Mouse (Mus musculus) neural tube, embryonic 13.5 days (tissue): ENCODE measurements at regions not wholly inside any gene's neighbourhood (a gene's known extent, or its start where the extent isn't known, plus 50 kb on each side); places are given as distances from the start of the nearest gene placed in this dataset.

ENCODE experiments used
- ATAC-seq: fragments of 200-750 bp; cut with Nextera tagmentation; 2 replicates; pipeline ENCODE4 v1.8.0; 2017; ENCODE audit warnings: low read depth, mild to moderate bottlenecking, moderate TSS enrichment, moderate library complexity
- H3K27ac ChIP-seq: fragments of 300-500 bp; sonication (generic); replicated peaks from 2 replicates; pipeline ENCODE4 v1.5.1; 2015; ENCODE audit warnings: moderate library complexity, mild to moderate bottlenecking, inconsistent platforms
- H3K27me3 ChIP-seq: fragments of 300-500 bp; sonication (generic); 2 replicates; pipeline ENCODE4 v1.6.1; 2015; ENCODE audit warnings: mild to moderate bottlenecking, inconsistent platforms
- H3K36me3 ChIP-seq: fragments of 300-500 bp; sonication (generic); 2 replicates; pipeline ENCODE4 v1.6.1; 2015; ENCODE audit warnings: mild to moderate bottlenecking, inconsistent platforms
- H3K4me1 ChIP-seq: fragments of 300-500 bp; sonication (generic); replicated peaks from 2 replicates; pipeline ENCODE4 v1.6.1; 2015; ENCODE audit warnings: inconsistent platforms
- H3K4me2 ChIP-seq: fragments of 300-500 bp; sonication (generic); 2 replicates; pipeline ENCODE4 v1.6.1; 2015; ENCODE audit warnings: inconsistent platforms, mild to moderate bottlenecking, moderate library complexity
- H3K4me3 ChIP-seq: fragments of 300-500 bp; sonication (generic); 2 replicates; pipeline ENCODE4 v1.5.1; 2015; ENCODE audit warnings: mild to moderate bottlenecking, inconsistent platforms
- H3K9ac ChIP-seq: fragments of 300-500 bp; sonication (generic); 2 replicates; pipeline ENCODE4 v1.6.1; 2015; ENCODE audit warnings: moderate library complexity, mild to moderate bottlenecking, inconsistent platforms
- H3K9me3 ChIP-seq: fragments of 300-500 bp; sonication (generic); 2 replicates; pipeline ENCODE4 v1.6.1; 2016; ENCODE audit warnings: inconsistent platforms
- WGBS: fragments of 180-500 bp; shearing (Covaris S2); methylation state at CpG from one replicate; pipeline ENCODE4 v1.1.7; 2015; 5-methylcytosine and 5-hydroxymethylcytosine counted together

DNA sequence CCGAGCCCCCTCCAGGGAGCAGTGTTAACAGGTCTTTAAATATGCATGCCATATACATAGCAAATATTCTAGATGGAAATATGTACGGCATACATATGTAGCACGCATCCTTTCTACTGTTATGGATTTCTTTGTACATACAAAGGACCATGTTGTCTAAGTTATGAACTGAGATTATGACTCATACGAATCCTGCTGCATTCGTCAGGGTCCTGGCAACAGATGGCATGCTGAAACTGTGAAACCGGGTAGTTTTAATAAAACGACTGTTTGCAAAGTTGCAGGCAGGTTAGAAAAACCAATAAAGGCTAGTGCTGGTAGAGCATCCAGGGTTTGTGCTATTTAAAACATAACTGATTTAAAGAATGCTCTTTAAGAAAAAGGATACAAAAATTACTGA, 88.8 kb upstream of the Tlk1 start:
- Histone ChIP-seq H3K4me2 (no peak overlapping the region), H3K36me3 (no peaks in the 10 kb centered on the region), H3K27me3 (no peaks in the 10 kb centered on the region), H3K9ac (no peak overlapping the region), H3K4me1 (no peaks in the 10 kb centered on the region), H3K9me3 (no peaks in the 10 kb centered on the region), H3K4me3 (no peak overlapping the region), H3K27ac (no peak overlapping the region)
- 90% methylated on average over 7 of the region's 7 CpGs for WGBS
- ATAC-seq = no peak

DNA sequence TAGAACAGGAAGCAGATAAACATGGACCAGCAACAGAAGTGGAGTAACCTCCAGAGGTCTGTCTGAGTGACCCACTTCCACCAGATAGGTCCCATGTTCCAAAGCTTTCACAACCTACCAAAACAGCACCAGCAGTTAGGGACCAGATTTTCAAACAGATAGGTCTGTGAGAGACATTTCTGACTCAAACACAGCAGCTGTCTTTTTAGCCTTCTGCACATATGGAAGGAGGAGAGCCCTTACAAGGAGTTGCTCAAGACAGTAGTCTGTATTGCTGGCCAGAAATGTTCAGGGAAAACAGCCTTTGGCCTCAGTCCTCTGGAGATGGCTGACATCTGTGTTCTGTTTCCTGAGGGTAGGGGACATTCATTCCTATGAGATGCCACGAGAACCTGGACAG, 83.9 kb upstream of the Tlk1 start:
- Histone ChIP-seq H3K27me3 (no peaks in the 10 kb centered on the region), H3K9ac (no peak overlapping the region), H3K4me2 (no peak overlapping the region), H3K36me3 (no peaks in the 10 kb centered on the region), H3K9me3 (no peaks in the 10 kb centered on the region), H3K4me1 (peaks cover 10% of the 10 kb centered on the region), H3K4me3 (no peak overlapping the region), H3K27ac (no peak overlapping the region)
- ATAC-seq = no peak
- WGBS = 79% methylated on average over 1 of the region's 1 CpGs

DNA sequence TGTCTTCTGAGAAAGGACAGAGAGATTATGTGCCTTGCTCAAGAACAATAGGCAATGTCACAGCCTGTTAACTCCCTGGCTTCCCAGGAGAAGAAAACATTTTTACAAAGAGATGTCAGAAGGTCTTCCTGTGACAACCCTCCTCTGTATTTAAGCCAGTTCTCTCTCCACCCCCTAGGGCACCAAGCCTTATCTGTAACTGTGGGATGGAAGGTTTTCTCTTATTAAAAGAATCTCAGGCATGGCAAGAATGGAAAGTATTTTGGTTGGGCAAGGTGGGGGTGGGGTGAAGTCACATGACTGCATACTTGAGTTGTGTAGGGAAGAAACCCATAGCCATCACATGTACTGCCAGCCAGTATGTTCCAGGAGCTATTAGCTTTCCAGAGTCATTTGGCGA, 83.1 kb upstream of the Tlk1 start:
- Histone ChIP-seq H3K4me3 (no peak overlapping the region), H3K4me1 (peaks cover 10% of the 10 kb centered on the region), H3K4me2 (no peak overlapping the region), H3K9ac (no peak overlapping the region), H3K27ac (no peak overlapping the region), H3K9me3 (no peaks in the 10 kb centered on the region), H3K27me3 (no peaks in the 10 kb centered on the region), H3K36me3 (no peaks in the 10 kb centered on the region)
- 55% methylated on average over 1 of the region's 1 CpGs for WGBS
- ATAC-seq = no peak

DNA sequence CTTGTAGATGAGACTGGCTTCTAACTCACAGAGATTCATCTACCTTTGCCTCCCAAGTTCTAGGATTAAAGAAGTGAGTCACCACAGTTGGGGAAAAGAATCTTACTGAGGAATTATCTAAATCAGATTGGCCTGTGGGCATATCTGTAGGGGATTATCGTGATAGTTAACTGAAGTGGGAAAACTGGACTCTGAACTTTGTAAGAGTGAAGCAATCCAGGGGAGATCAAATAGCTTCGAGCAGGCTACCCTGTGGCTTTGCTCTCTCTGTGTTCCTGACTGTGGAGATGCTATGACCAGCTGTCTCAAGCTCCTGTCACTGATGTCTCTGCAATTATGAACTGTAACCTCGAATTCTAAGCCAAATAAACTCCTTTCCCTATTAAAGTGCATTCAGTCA, 80.7 kb upstream of the Tlk1 start:
- WGBS = 77% methylated on average over 3 of the region's 3 CpGs
- H3K9me3 ChIP-seq = no peaks in the 10 kb centered on the region
- H3K4me2 ChIP-seq = no peak overlapping the region
- no peaks in the 10 kb centered on the region for H3K36me3 ChIP-seq
- no peak overlapping the region for H3K9ac ChIP-seq
- no peak overlapping the region for H3K4me3 ChIP-seq
- ATAC-seq = no peak
- H3K4me1 ChIP-seq = peaks cover 10% of the 10 kb centered on the region
- H3K27me3 ChIP-seq = no peaks in the 10 kb centered on the region
- H3K27ac ChIP-seq = no peak overlapping the region

DNA sequence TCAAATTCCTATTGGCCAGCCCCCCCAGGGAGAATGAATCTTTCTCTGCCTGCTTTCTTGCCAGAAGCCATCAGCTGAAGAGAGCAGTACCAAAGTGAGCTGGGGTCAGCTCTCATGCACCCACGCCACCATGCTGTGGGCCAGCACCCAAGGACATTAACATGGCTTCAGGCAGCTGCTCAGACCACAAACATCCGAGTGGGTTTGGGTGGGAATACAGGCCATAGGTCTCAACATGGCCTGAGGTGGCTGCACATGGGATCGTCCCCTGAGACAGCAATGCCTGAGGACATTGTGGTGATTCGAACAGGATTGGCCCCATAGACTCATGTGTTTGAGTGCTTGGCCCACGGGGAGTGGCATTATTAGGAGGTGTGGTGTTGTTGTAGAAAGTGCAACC, 78.9 kb upstream of the Tlk1 start:
- no peak overlapping the region for H3K4me2 ChIP-seq
- WGBS = 87% methylated on average over 5 of the region's 5 CpGs
- no peaks in the 10 kb centered on the region for H3K27me3 ChIP-seq
- no peaks in the 10 kb centered on the region for H3K36me3 ChIP-seq
- no peaks in the 10 kb centered on the region for H3K9me3 ChIP-seq
- no peak overlapping the region for H3K27ac ChIP-seq
- no peak overlapping the region for H3K9ac ChIP-seq
- ATAC-seq = no peak
- H3K4me1 ChIP-seq = peaks cover 18% of the 10 kb centered on the region
- H3K4me3 ChIP-seq = no peak overlapping the region

DNA sequence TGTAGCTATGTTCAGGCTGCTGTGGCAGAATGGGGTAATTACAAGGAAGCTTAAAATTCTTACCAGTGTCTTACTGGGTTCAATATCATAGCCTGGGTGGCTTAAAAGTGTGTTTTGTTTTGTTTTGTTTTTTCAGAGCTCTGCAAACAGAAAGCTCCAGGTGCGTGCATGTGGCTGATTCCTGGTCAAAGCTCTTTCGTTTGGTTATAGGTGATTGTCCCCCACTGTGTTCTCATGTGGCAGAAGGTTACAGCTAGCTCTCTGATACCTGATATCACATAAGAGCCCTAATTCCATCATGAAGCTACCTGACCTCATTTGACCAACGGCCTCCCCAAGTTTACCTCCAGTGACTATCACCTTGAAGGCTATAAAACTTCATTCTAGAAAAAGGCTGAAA, 76.7 kb upstream of the Tlk1 start:
- Histone ChIP-seq H3K4me2 (no peak overlapping the region), H3K9me3 (no peaks in the 10 kb centered on the region), H3K27ac (no peak overlapping the region), H3K4me3 (no peak overlapping the region), H3K36me3 (no peaks in the 10 kb centered on the region), H3K27me3 (no peaks in the 10 kb centered on the region), H3K9ac (no peak overlapping the region), H3K4me1 (peaks cover 8% of the 10 kb centered on the region; the same call in 1 of the 2 replicates)
- 87% methylated on average over 3 of the region's 3 CpGs for WGBS
- no peak for ATAC-seq

DNA sequence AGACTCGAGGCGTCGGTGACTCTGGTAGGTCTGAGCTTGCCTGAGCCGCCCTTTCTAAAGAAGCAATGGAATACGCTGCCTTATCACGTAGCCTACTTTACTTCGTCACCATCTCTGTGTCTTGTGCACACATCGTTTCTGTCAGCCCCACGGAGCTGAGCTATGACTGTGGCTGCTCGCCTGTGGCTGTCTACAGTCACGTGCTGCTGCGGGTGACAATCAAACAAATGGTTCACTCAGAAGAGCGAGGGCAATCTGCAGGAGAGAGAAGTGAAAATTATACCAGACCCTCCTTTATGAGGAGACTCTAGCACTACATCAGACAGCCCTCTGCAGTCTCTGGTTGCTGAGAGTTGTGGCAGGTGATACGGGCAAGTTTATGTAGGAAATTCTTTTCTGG, 76.0 kb upstream of the Tlk1 start:
- ATAC-seq = peak; percentile 36; the same call in 1 of the 2 replicates
- H3K27ac ChIP-seq = 0 out of 2 replicates have a peak overlapping the region, but pooled peaks have one; percentile 3
- WGBS = 75% methylated on average over 14 of the region's 14 CpGs

DNA sequence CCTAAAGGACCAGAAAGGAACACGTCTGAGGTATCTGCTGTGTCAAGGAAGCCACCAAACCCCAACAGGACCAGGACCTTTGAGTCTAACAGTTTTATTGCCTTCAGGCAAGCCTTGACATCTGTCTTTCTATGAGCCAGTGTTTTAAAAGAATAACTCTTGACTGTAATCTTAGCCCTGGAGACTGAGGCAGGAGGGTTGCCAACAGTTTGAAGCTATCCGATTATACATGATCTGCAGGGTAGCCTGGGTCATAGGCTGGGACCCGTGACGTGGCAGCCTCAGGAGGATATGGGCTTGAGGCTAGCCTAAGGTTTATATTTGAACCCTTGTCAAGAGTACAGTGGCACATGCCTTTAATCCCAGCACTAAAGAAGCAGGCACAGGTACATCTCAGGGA, 73.5 kb upstream of the Tlk1 start:
- Histone ChIP-seq H3K4me3 (no peak overlapping the region), H3K9ac (no peak overlapping the region), H3K27ac (no peak overlapping the region), H3K4me1 (peaks cover 8% of the 10 kb centered on the region; the same call in 1 of the 2 replicates), H3K27me3 (no peaks in the 10 kb centered on the region), H3K4me2 (no peak overlapping the region), H3K9me3 (no peaks in the 10 kb centered on the region), H3K36me3 (no peaks in the 10 kb centered on the region)
- WGBS = 92% methylated on average over 4 of the region's 4 CpGs
- ATAC-seq = no peak

More for the DNA sequence above, 76.0 kb upstream of the Tlk1 start:
- no peaks in the 10 kb centered on the region for H3K9me3 ChIP-seq
- peaks cover 8% of the 10 kb centered on the region; the same call in 1 of the 2 replicates for H3K4me1 ChIP-seq
- H3K4me3 ChIP-seq = no peak overlapping the region
- no peak overlapping the region for H3K4me2 ChIP-seq
- no peaks in the 10 kb centered on the region for H3K27me3 ChIP-seq
- no peak overlapping the region for H3K9ac ChIP-seq
- H3K36me3 ChIP-seq = no peaks in the 10 kb centered on the region

DNA sequence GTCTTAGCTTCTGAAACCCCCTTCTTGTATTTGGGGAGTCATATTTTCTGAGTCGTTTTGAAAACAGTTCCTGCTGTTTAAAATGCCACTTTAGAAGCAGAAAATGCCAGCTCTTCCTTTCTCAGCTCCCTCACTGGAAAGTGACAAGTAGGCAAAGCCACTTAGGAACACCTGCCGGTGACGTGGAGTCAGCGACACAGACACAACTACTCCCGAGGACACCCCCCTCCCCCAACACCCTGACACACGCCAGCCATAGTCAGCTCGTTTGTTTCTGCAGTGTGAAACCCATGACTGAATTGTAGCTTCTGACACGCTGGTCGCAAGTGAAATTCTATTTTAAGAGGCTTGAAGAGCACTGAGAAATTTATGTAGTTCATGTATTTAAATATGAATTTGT, 72.9 kb upstream of the Tlk1 start:
- H3K9me3 ChIP-seq = no peaks in the 10 kb centered on the region
- peaks cover 8% of the 10 kb centered on the region; the same call in 1 of the 2 replicates for H3K4me1 ChIP-seq
- ATAC-seq = no peak
- no peak overlapping the region for H3K27ac ChIP-seq
- H3K27me3 ChIP-seq = no peaks in the 10 kb centered on the region
- H3K9ac ChIP-seq = no peak overlapping the region
- WGBS = 82% methylated on average over 9 of the region's 9 CpGs
- H3K36me3 ChIP-seq = no peaks in the 10 kb centered on the region
- no peak overlapping the region for H3K4me3 ChIP-seq
- no peak overlapping the region for H3K4me2 ChIP-seq

DNA sequence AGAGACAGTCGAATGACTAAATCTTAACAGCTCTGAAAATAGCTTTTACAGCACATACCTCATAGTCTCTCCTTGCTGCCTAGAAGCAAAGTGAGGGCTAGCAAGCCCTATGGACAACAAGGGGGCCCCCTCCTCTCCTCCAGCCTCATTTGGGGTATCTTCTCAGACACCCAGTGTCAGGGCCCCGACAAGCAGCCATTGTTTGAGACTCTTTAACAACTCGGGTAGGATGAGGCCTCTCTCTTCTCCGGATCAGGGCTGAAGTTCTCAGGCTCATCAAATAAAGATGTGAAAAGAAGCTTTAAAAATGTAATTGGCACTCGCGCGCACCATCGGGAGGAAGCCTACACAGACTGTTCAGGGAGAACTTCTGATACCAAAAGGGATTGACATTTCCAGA, 71.8 kb upstream of the Tlk1 start:
- no peak overlapping the region for H3K27ac ChIP-seq
- H3K4me1 ChIP-seq = peaks cover 8% of the 10 kb centered on the region; the same call in 1 of the 2 replicates
- H3K9me3 ChIP-seq = no peaks in the 10 kb centered on the region
- H3K9ac ChIP-seq = no peak overlapping the region
- no peak overlapping the region for H3K4me3 ChIP-seq
- no peak overlapping the region for H3K4me2 ChIP-seq
- no peaks in the 10 kb centered on the region for H3K36me3 ChIP-seq
- ATAC-seq = no peak
- H3K27me3 ChIP-seq = no peaks in the 10 kb centered on the region
- WGBS = 81% methylated on average over 8 of the region's 8 CpGs

DNA sequence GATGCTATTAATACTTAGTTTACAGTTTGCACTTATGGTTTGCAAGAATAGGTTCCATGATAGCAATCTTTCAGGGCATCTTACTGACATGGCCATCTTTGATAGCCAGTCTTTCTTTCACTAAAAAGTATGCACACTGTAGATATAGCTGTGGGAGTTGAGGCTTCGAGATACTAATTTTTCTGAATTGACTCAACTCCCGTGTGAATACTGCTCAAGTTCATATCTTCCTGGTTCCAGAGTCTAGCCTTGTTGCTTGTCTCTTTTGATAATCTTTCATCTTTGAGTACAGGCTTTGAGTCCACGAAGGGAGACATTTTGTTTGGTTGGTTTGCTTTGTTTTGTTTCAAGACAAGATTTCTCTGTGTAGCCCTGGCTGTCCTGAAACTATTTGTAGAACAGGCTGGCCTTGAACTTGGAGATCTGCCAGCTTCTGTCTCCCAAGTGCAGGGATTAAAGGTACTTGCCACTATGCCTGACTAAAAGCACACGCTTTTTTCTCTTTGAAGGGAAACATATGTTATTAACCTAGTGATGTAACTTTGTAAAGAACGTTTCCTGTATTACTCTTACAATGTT, 64.1 kb upstream of the Tlk1 start:
- no peaks in the 10 kb centered on the region for H3K4me1 ChIP-seq
- no peak overlapping the region for H3K27ac ChIP-seq
- no peak overlapping the region for H3K4me3 ChIP-seq
- ATAC-seq = no peak
- H3K27me3 ChIP-seq = no peaks in the 10 kb centered on the region
- H3K36me3 ChIP-seq = no peaks in the 10 kb centered on the region
- no peak overlapping the region for H3K9ac ChIP-seq
- H3K9me3 ChIP-seq = no peaks in the 10 kb centered on the region
- H3K4me2 ChIP-seq = no peak overlapping the region
- 81% methylated on average over 5 of the region's 5 CpGs for WGBS

DNA sequence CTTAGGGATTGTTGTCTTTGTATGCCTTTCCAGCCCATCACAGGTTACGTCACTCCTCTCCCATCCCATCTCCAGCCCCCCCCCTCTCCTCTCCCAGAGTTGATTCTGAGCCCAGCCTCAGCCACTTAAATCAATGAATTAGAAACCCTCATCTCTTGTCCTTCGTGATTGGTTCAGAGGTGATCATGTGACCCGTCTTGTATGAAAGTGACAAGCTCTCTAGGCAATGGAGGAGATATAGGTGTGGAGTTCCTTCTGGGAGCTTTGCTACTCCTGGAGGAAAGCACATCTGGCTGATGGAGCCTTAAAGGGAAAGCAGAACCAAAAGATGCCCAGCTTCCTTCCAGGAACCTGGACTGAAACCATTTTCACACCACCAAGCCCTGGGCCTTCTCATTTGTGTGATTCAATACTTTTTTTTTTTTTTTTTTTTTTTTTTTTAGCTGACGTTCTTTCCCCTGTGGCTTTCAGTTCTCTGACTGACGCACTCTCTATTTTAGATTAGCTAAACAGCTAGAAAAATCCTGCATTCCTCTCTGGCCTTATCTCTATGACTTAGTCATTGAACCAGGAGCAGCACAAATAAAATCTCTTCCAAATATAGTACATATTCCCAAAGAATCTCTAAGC, 63.4 kb upstream of the Tlk1 start:
- 77% methylated on average over 5 of the region's 5 CpGs for WGBS

DNA sequence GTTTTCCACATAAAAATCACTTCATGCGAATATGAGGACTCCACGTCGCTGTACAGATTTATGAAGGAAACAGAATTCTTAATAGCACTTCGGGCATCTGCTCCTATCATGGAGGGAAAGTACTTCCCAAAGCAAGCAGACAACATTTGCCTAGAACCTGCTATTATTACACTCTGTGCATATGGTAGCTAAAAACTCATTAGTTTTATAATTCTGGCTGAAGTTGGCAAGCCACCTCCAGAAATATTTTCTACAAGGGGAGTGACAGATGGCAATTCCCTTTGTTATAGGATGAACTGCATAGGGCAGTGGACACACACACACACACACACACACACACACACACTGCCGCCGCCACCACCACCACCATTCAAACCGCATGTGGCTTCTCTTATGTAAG, 61.3 kb upstream of the Tlk1 start:
- H3K27ac ChIP-seq = no peak overlapping the region
- H3K36me3 ChIP-seq = no peaks in the 10 kb centered on the region
- no peaks in the 10 kb centered on the region for H3K27me3 ChIP-seq
- no peaks in the 10 kb centered on the region for H3K9me3 ChIP-seq
- H3K4me2 ChIP-seq = no peak overlapping the region
- no peak overlapping the region for H3K9ac ChIP-seq
- no peak for ATAC-seq
- H3K4me3 ChIP-seq = no peak overlapping the region
- no peaks in the 10 kb centered on the region for H3K4me1 ChIP-seq
- 81% methylated on average over 7 of the region's 7 CpGs for WGBS

More for the DNA sequence above, 63.4 kb upstream of the Tlk1 start:
- Histone ChIP-seq H3K4me2 (no peak overlapping the region), H3K4me1 (no peaks in the 10 kb centered on the region), H3K9me3 (no peaks in the 10 kb centered on the region), H3K4me3 (no peak overlapping the region), H3K36me3 (no peaks in the 10 kb centered on the region), H3K9ac (no peak overlapping the region), H3K27me3 (no peaks in the 10 kb centered on the region), H3K27ac (no peak overlapping the region)
- ATAC-seq = no peak
